Mouse (Mus musculus) hindbrain, embryonic 13.5 days (tissue): ENCODE measurements around the gene Rpl41. TPM values are rescaled to one million over a fixed set of nuclear protein-coding genes. Genes with fewer than 3 reads are reported as not detected.
A peak's percentile ranks its signal among the peaks of the same experiment; 100 is the strongest.
"Not testable (repeated sequence)": the region's sequence is repeated elsewhere in the genome, so short reads cannot be mapped to it uniquely, and the experiment has no call there.

ENCODE experiments used
- ATAC-seq: fragments of 200-750 bp; cut with Nextera tagmentation; 2 replicates; pipeline ENCODE4 v1.8.0; 2017; ENCODE audit warnings: moderate TSS enrichment; ENCODE audit not compliant: low FRiP score
- H3K27ac ChIP-seq: fragments of 300-500 bp; sonication (generic); 2 replicates; pipeline ENCODE4 v1.5.1; 2015; ENCODE audit warnings: inconsistent platforms, mild to moderate bottlenecking, moderate library complexity
- H3K27me3 ChIP-seq: fragments of 300-500 bp; sonication (generic); 2 replicates; pipeline ENCODE4 v1.6.1; 2015; ENCODE audit warnings: mild to moderate bottlenecking, inconsistent platforms
- H3K36me3 ChIP-seq: fragments of 300-500 bp; sonication (generic); 2 replicates; pipeline ENCODE4 v1.6.1; 2015; ENCODE audit warnings: mild to moderate bottlenecking, inconsistent platforms
- H3K4me1 ChIP-seq: fragments of 300-500 bp; sonication (generic); replicated peaks from 2 replicates; pipeline ENCODE4 v1.6.1; 2015; ENCODE audit warnings: inconsistent platforms
- H3K4me2 ChIP-seq: fragments of 300-500 bp; sonication (generic); 2 replicates; pipeline ENCODE4 v1.6.1; 2015; ENCODE audit warnings: inconsistent platforms, mild to moderate bottlenecking, moderate library complexity
- H3K4me3 ChIP-seq: fragments of 300-500 bp; sonication (generic); 2 replicates; pipeline ENCODE4 v1.5.1; 2015; ENCODE audit warnings: mild to moderate bottlenecking, inconsistent platforms
- H3K9ac ChIP-seq: fragments of 300-500 bp; sonication (generic); 2 replicates; pipeline ENCODE4 v1.6.1; 2015; ENCODE audit warnings: mild to moderate bottlenecking, inconsistent platforms
- H3K9me3 ChIP-seq: fragments of 300-500 bp; sonication (generic); 2 replicates; pipeline ENCODE4 v1.6.1; 2016; ENCODE audit warnings: inconsistent platforms
- whole genome bisulfite sequencing: fragments of 180-500 bp; shearing (Covaris S2); methylation state at CpG from one replicate; pipeline ENCODE4 v1.1.7; 2015; 5-methylcytosine and 5-hydroxymethylcytosine counted together
- polyA plus RNA-seq: library from polyadenylated mRNA; unstranded; fragments of >200 nt; fragmentation: Nextera tagmentation; extraction: Ambion mirVana; gene quantifications from 2 replicates; pipeline ENCODE4 v1.2.1, GENCODE M21; 2015

The Rpl41 gene
- polyA plus RNA-seq, 1 experiment from 2014 or later: 2,680 TPM

DNA sequence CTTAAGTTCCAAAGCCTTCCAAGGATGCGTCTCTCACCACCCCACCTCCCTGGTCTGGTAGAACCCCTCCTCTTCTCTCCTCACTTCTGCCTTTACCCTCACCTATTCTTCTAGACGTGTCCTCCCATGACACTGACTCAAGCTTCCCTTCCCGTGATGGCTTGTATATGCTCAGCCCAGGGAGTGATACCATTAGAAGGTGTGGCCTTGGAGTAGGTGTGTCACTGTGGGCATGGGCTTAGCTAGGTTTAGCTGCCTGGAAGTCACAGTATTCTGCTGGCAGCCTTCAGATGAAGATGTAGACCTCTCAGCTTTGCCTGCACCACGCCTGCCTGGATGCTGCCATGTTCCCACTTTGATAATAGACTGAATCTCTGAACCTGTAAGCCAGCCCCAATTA, 34.1 kb downstream of the Rpl41 start:
- H3K4me3 ChIP-seq: no peak overlapping the region
- peaks cover 40% of the 10 kb centered on the region for H3K27me3 ChIP-seq
- H3K9me3 ChIP-seq: no peaks in the 10 kb centered on the region
- no peak overlapping the region for H3K27ac ChIP-seq
- no peak overlapping the region for H3K9ac ChIP-seq
- H3K36me3 ChIP-seq: peaks cover 55% of the 10 kb centered on the region
- H3K4me2 ChIP-seq: no peak overlapping the region
- 86% methylated on average over 4 of the region's 4 CpGs for WGBS
- no peak for ATAC-seq
- H3K4me1 ChIP-seq: no peaks in the 10 kb centered on the region

DNA sequence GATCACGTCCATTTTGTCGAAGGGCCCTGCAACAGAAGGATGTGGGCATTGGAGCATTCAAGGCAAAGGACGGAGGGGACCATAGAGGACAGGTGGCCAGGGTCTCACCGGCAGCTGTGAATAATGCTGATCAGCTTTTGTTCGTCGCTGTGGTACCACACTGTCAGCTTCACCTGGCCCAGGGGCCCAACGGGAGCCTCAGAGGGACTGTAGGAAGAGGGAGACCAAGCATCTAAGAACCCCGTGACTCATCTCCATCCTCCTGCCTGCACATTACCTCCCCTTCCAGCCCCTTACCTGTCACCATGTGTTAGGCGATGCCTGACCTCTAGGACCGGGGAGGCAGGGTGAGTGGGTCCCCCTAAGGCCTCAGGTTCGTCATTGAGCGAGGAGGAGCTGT, 37.3 kb downstream of the Rpl41 start:
- Histone ChIP-seq H3K9ac (no peak overlapping the region), H3K36me3 (peaks cover 55% of the 10 kb centered on the region), H3K27me3 (peaks cover 19% of the 10 kb centered on the region), H3K27ac (no peak overlapping the region), H3K4me2 (no peak overlapping the region), H3K9me3 (no peaks in the 10 kb centered on the region), H3K4me1 (no peaks in the 10 kb centered on the region), H3K4me3 (no peak overlapping the region)
- ATAC-seq: no peak
- WGBS: 90% methylated on average over 12 of the region's 12 CpGs

DNA sequence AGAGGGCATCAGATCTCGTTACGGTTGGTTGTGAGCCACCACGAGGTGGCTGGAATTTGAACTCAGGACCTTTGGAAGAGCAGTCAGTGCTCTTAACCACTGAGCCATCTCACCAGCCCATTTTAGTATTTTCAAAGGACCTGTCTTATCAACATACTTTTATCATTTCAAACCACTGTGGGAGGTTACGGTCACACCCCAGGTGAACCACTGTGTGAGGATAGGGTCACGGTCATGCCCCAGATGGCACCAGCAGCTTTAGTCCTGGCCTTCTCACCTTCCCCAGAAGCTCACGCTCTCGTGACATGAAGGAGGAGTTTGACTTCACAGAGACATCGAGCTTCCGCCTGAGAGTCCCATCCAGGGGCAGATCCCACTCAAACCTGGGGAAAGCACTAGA, 37.9 kb downstream of the Rpl41 start:
- ATAC-seq: no peak
- H3K4me1 ChIP-seq: no peaks in the 10 kb centered on the region
- H3K27ac ChIP-seq: no peak overlapping the region
- H3K27me3 ChIP-seq: peaks cover 14% of the 10 kb centered on the region
- H3K9ac ChIP-seq: no peak overlapping the region
- H3K36me3 ChIP-seq: peaks cover 51% of the 10 kb centered on the region
- H3K4me3 ChIP-seq: no peak overlapping the region
- 91% methylated on average over 9 of the region's 9 CpGs for WGBS
- no peak overlapping the region for H3K4me2 ChIP-seq
- H3K9me3 ChIP-seq: no peaks in the 10 kb centered on the region

DNA sequence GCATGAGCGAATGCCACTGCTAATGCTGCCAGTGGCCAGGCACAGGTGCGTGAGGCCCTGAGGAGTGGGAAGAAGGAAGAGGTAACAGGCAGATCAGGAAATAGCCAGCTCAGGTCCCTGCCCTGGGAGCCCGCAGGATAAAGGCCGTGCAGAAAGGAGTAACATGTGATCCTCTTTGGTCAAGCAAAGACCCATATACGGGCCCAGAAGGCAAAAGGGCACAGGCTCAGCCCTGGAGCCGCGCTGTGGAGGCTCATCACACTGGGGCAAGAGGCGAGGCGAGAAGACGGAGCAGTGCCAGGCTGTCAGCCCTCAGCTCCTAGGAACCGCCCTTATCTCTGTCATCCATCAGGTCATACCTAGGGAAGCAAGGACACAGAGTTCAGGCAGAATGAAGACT, 38.8 kb downstream of the Rpl41 start:
- Histone ChIP-seq H3K4me3 (no peak overlapping the region), H3K4me1 (no peaks in the 10 kb centered on the region), H3K9me3 (no peaks in the 10 kb centered on the region), H3K27me3 (peaks cover 5% of the 10 kb centered on the region), H3K36me3 (peaks cover 44% of the 10 kb centered on the region), H3K27ac (no peak overlapping the region), H3K4me2 (no peak overlapping the region), H3K9ac (no peak overlapping the region)
- no peak for ATAC-seq
- whole genome bisulfite sequencing: 91% methylated on average over 11 of the region's 11 CpGs

DNA sequence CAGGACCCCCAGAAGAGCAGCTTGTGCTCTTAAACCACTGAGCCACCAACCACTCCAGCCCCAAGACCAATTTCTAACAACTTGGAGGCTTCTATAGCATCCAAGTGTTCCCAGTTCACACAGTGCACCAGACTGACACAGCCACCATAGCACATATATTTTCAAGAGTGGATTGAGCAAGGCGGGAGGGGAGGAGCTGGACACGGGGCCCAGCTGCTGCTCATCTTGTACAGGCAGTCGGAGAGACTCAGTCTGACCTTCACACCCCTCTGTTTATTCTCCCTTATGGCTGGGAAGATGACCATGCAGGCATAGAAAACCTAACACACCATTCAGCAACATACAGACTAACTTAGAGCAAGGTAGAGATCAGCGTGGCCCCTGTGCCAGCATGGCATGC, 39.3 kb downstream of the Rpl41 start:
- Histone ChIP-seq H3K4me3 (no peak overlapping the region), H3K4me1 (no peaks in the 10 kb centered on the region), H3K27me3 (peaks cover under 1% of the 10 kb centered on the region; the same call in 1 of the 2 replicates), H3K9me3 (no peaks in the 10 kb centered on the region), H3K27ac (no peak overlapping the region), H3K9ac (no peak overlapping the region), H3K4me2 (no peak overlapping the region), H3K36me3 (peaks cover 40% of the 10 kb centered on the region)
- WGBS: 83% methylated on average over 4 of the region's 4 CpGs
- ATAC-seq: no peak

DNA sequence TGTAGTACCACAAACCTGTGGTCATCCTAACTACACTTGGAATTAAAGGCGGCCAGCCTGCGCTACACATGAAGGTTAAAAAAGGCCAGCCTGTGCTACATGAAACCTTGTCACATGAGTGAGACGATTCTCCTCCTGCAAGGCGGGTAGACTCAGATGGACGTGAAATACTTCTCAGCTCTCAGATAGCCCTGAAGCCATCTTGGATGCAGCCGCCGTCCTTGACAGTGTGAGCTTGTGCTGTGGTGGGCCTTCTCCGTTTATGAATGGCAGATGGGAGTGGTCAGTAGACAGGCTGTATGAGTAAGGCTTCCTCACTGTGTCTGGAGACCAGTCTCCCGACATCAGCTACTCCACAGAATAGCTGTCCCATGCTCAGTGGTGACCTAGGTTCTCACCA, 39.9 kb downstream of the Rpl41 start:
- Histone ChIP-seq H3K27me3 (no peaks in the 10 kb centered on the region), H3K9me3 (no peaks in the 10 kb centered on the region), H3K36me3 (peaks cover 39% of the 10 kb centered on the region), H3K4me3 (no peak overlapping the region), H3K4me1 (no peaks in the 10 kb centered on the region), H3K9ac (no peak overlapping the region), H3K27ac (no peak overlapping the region), H3K4me2 (no peak overlapping the region)
- no peak for ATAC-seq
- 87% methylated on average over 9 of the region's 9 CpGs for WGBS

DNA sequence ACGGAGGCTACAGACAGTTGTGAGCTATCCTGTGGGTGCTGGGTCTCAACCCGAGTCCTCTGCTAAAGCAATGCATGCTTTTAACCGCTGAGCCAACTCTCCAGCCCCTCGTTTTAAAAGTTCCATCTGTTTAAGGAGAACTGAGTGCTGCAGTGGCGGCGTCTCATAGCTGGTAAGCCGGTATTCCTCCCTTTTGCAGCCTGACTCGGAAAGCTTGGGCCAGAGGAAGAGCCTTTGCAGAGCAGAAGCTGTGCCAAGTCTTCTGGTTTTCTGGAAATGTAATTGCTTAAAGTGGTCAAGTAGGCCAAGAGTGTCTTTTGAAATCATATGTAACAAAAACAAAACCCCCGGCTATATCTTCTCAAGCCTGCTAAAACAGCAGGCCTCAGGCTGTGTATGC, 40.8 kb downstream of the Rpl41 start:
- H3K4me2 ChIP-seq: no peak overlapping the region
- no peak overlapping the region for H3K9ac ChIP-seq
- no peaks in the 10 kb centered on the region for H3K9me3 ChIP-seq
- WGBS: 81% methylated on average over 9 of the region's 9 CpGs
- peaks cover 30% of the 10 kb centered on the region for H3K36me3 ChIP-seq
- H3K4me3 ChIP-seq: no peak overlapping the region
- H3K27ac ChIP-seq: no peak overlapping the region
- H3K4me1 ChIP-seq: peaks cover 4% of the 10 kb centered on the region; the same call in 1 of the 2 replicates
- no peaks in the 10 kb centered on the region for H3K27me3 ChIP-seq
- no peak for ATAC-seq

DNA sequence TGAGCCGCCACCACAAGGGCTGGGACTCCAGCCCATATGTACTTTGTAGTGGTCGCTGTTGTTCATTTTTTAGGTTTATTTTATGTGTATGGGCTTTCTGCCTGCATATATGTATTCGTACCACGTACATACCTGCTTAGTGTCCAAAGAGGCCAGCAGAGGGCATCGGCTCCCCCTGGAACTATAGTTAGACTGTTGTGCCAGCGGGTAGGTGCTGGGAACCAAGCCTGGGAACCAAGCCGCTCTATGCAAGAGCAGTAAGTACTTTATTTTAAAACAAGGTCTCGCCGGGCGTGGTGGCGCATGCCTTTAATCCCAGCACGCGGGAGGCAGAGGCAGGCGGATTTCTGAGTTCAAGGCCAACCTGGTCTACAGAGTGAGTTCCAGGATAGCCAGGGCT, 43.1 kb downstream of the Rpl41 start:
- no peak overlapping the region for H3K4me2 ChIP-seq
- no peak for ATAC-seq
- no peak overlapping the region for H3K27ac ChIP-seq
- H3K9ac ChIP-seq: no peak overlapping the region
- peaks cover 16% of the 10 kb centered on the region for H3K36me3 ChIP-seq
- no peaks in the 10 kb centered on the region for H3K9me3 ChIP-seq
- peaks cover 4% of the 10 kb centered on the region; the same call in 1 of the 2 replicates for H3K4me1 ChIP-seq
- H3K4me3 ChIP-seq: no peak overlapping the region
- H3K27me3 ChIP-seq: no peaks in the 10 kb centered on the region
- 94% methylated on average over 14 of the region's 14 CpGs for WGBS

DNA sequence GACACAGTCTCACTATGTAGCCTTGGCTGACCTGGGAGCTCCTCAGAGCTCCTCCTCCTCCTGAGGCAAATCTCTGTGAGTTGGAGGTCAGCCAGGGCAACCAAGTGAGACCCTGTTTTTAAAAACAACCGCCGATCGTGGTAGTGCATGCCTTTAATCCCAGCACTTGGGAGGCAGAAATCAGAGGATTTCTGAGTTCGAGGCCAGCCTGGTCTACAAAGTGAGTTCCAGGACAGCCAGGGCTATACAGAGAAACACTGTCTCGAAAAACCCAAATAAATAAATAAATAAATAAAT, 43.8 kb downstream of the Rpl41 start:
- not testable (repeated sequence) for H3K4me2 ChIP-seq, H3K27ac ChIP-seq, ATAC-seq, H3K9ac ChIP-seq, H3K9me3 ChIP-seq, H3K4me3 ChIP-seq, H3K27me3 ChIP-seq, H3K4me1 ChIP-seq
- 86% methylated on average over 5 of the region's 5 CpGs for WGBS
- H3K36me3 ChIP-seq: peaks cover 14% of the 10 kb centered on the region

DNA sequence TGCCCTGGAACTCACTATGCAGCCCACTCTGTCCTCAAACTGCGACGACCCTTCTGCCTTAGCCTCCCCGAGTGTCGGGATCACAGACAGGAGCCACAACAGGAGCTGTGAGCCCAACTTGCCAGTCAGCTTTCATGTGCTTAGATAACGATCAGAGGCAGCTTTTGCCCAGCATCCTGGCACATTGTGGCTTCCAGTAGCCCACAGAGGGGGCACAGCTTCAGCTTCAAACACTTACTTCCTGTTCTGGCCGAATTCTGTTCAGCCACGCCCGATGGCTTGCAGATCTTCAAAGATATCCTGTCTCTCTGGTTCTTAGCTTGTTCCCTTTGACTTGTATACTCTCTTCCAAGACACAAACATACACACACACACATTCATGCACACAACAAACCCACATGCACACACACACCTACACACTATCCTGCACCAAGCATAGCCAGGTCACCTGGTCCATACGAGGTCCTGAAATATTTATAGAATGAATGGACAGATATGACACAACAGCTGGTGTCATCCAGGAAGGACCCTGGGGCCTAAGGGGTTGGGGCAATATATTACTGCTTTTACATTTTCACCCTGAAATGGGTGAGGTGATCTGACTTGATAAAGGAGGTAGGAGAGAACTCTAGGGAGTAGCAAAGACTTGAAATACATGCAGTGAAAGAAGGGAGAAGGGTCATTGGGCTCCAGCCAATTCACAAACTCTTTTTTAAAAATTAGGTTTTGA, 44.3 kb downstream of the Rpl41 start:
- Histone ChIP-seq H3K27me3 (no peaks in the 10 kb centered on the region), H3K9ac (0 out of 2 replicates have a peak overlapping the region, but pooled peaks have one; percentile 36), H3K4me3 (no peak overlapping the region), H3K36me3 (peaks cover 9% of the 10 kb centered on the region), H3K9me3 (no peaks in the 10 kb centered on the region), H3K4me2 (no peak overlapping the region), H3K4me1 (peaks cover 4% of the 10 kb centered on the region; the same call in 1 of the 2 replicates), H3K27ac (no peak overlapping the region)
- ATAC-seq: no peak
- WGBS: 79% methylated on average over 9 of the region's 9 CpGs

DNA sequence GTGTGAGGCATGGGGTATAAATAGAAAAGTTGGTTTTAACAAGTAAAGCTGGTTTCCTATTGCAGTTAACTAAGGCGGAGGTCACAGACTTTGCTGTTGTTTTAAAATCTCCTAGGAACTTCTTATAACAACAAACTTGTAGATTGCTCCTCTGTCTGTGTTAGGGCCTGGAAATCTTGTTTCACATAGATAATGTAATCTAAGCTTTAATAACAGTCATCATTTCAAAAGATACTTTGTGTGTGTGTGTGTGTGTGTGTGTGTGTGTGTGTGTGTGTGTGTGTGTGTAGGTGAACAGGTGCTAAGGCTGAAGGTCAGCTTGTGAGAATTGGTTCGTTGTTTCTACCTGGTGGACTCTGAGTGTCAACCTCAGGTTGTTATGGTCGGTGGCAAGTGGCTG, 45.1 kb downstream of the Rpl41 start:
- H3K4me1 ChIP-seq: peaks cover 12% of the 10 kb centered on the region
- H3K9me3 ChIP-seq: no peaks in the 10 kb centered on the region
- H3K4me2 ChIP-seq: no peak overlapping the region

DNA sequence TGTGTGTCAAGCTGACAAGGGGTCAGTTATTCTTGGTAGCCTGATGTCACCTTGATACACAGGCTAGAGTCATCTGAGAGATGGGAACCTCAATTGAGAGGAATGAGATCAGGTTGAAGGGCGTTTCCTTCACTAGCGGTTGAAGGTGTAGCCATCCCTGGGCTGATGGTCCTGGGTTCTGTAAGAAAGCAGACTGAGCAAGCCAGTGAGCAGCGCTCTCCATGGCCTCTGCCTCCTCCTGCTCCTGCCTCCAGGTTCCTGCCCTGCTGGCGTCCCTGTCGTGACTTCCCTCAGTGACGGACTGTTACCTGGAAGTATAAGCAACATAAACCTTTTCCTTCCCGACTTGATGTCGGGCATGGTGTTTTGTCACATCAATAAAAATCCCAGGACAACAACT, 45.6 kb downstream of the Rpl41 start:
- ATAC-seq: no peak
- no peak overlapping the region for H3K4me2 ChIP-seq

More for the DNA sequence above, 45.1 kb downstream of the Rpl41 start:
- no peak overlapping the region for H3K9ac ChIP-seq
- H3K36me3 ChIP-seq: peaks cover under 1% of the 10 kb centered on the region
- no peak for ATAC-seq
- 91% methylated on average over 3 of the region's 3 CpGs for WGBS
- H3K27ac ChIP-seq: no peak overlapping the region
- H3K4me3 ChIP-seq: no peak overlapping the region
- H3K27me3 ChIP-seq: no peaks in the 10 kb centered on the region

DNA sequence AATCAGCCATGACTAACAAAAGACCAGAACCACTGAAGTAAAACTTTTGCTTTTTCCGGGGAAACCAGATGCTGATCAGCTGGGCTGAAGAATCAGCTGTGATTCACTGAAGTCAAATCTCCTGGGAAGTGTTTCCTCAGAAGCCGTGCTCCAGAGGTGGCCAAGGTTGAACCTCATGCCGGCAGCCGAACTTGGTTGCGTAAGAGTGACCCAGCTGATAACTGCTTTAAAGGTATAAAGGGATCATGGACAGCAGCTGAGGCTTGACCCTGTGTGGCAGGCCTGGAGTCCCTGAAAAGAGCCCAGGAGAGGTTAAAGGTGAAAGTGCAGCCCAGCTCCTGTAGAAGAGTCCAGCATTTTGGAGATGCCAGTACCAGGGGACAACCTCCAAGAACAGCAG, 46.8 kb downstream of the Rpl41 start:
- no peak overlapping the region for H3K9ac ChIP-seq
- no peaks in the 10 kb centered on the region for H3K27me3 ChIP-seq
- no peak overlapping the region for H3K4me2 ChIP-seq
- ATAC-seq: no peak
- H3K9me3 ChIP-seq: no peaks in the 10 kb centered on the region
- WGBS: 86% methylated on average over 5 of the region's 5 CpGs
- no peak overlapping the region for H3K27ac ChIP-seq
- no peaks in the 10 kb centered on the region; the same call in 1 of the 2 replicates for H3K36me3 ChIP-seq
- no peak overlapping the region for H3K4me3 ChIP-seq
- H3K4me1 ChIP-seq: peaks cover 23% of the 10 kb centered on the region

More for the DNA sequence above, 45.6 kb downstream of the Rpl41 start:
- H3K27ac ChIP-seq: no peak overlapping the region
- H3K9ac ChIP-seq: no peak overlapping the region
- H3K27me3 ChIP-seq: no peaks in the 10 kb centered on the region
- H3K9me3 ChIP-seq: no peaks in the 10 kb centered on the region
- H3K4me1 ChIP-seq: peaks cover 12% of the 10 kb centered on the region
- H3K36me3 ChIP-seq: no peaks in the 10 kb centered on the region; the same call in 1 of the 2 replicates
- WGBS: 78% methylated on average over 8 of the region's 8 CpGs
- no peak overlapping the region for H3K4me3 ChIP-seq
